Mouse (Mus musculus) adrenal gland (tissue): ENCODE data around the gene Reps1.
"Not testable (repeated sequence)": the region's sequence is repeated elsewhere in the genome, so short reads cannot be mapped to it uniquely, and the experiment has no call there.

Experiments used
- intact Hi-C: fragments of 180-260 bp; cut with DNase I; formaldehyde crosslinking; loops from one replicate; pipeline ENCODE4 v1.15.1; 2025

Reps1 gene

DNA sequence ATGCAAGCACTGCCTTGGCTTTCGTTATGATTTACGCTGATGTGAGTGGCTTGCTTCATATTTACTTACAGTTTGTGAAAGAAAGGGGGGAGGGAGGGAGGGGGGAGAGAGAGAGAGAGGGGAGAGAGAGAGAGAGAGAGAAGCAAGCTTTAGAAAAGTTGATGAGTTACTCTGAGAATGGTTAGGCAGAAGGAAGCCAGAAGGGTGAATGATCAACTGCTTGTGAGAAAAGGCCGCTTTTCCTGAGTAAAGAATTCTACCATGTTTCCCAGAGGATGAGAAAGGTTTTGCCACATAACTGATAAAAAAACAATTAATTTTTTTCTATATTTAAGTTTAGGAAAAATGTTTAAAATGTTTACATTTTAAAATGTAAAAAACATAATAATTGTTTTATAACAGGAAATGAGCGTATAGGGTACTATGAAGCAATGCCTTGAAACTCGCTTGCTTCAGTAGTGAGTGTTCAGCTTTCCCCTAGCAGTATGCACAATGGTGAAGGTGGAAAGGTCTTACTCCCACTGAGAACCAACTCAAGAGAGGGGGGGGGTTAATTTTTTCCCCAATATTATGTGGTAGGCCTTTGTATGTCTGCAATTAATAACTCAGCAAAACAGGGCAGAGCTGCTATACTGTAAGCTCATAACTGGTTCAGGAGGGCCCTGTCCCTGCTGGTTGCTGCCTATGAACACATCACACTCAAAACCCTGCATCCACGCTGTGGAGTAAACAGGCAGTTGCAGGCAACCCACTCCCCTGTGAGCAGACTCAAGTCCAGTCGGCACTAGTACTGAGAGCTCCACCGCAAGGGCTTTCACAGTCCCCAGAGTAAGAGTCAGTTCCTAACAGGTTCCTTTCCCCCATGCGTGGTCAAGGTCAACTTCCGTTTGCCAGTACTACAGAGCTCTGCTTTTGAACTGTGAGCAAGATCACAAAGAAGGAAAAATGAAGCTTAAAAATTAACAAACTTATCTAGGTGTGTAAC, 76.3 kb downstream of the Reps1 start:
- intact Hi-C loops = no loop called here

DNA sequence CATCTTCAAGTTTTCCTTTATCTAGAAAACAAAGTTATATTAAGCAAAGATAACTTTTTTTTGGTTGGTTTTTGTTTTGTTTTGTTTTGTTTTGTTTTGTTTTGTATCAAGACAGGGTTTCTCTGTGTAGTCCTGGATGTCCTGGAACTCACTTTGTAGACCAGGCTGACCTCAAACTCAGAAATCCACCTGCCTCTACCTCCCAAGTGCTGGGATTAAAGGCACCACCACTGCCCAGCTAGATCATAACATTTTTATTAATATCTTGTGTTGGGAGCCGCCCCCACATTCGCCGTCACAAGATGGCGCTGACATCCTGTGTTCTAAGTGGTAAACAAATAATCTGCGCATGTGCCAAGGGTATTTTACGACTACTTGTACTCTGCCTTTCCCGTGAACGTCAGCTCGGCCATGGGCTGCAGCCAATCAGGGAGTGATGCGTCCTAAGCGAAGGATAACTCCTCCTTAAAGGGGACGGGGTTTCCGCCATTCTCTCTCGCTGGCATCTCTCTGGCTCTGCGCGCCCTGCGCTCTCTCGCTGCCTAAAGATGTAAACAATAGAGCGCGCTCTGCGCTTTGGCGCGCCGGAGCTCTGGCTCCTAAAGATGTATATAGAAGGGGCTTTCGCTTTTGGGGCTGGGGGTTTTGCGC, 83.3 kb downstream of the Reps1 start:
- intact Hi-C loops = not testable (repeated sequence)

GRCm38 (mm10) chr10:18139615-18140014, 84.0 kb downstream of the Reps1 start:
- intact Hi-C loops = no loop called here

DNA sequence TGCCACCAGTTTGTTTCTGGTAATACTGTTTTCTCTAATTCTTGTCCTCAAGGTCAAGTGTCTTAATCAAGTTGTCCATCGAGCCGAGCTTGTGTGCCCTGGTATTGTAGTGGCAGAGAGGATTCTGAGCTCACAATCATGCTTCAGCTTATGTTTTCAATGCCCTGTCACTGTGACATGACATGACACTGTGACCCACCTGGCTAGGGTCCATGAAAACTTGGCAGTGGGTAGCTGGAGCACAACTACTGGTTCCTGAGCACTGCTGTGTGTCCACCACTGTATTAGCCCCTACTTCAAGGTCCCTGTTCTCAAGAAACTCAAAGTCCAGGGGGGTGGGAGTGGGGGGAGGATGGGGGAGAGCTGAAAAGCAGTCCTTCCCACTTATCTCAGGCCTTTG, 85.7 kb downstream of the Reps1 start:
- intact Hi-C loops = no loop called here

GRCm38 (mm10) chr10:18142231-18142630, 86.6 kb downstream of the Reps1 start:
- intact Hi-C loops = no loop called here

DNA sequence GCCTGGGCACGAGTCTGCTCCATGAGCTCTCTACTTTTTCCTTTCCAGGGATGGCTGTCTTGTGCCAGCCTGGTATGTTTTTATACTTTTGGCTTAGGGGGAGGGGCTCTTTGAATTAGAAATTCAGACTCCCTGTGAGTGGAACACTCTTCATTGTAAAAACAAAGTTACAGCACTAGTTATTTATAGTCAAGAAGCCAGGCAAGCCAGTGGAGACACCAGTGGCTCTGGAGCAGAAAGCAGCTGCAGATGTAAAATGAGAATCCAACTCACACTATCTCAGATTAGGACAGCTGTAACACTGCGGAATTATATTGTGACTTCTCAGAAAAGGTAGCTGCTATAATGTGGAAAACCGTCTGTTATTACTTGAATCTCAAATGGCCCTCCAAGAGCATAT, 91.6 kb downstream of the Reps1 start:
- intact Hi-C loops = no loop called here

- intact Hi-C loops = no loop called here
Measured at GRCm38 (mm10) chr10:18162435-18162971, 106.8 kb downstream of the Reps1 start.
